Mouse (Mus musculus) cerebellum, adult 2 months (tissue): ENCODE measurements around the gene Mpv17l2.

ENCODE experiments used
- CTCF ChIP-seq: fragments of 200-500 bp; IDR thresholded peaks from 2 replicates; pipeline ENCODE4 v1.5.1; 2011; ENCODE audit warnings: low read depth, mild to moderate bottlenecking, control low read depth, low read length, moderate library complexity, borderline replicate concordance; ENCODE audit not compliant: insufficient read depth
- POLR2A ChIP-seq: fragments of 200-500 bp; IDR thresholded peaks from 2 replicates; pipeline ENCODE4 v1.6.1; 2011; ENCODE audit warnings: low read length, control low read depth, borderline replicate concordance; ENCODE audit not compliant: insufficient read depth

GRCm38 (mm10) chr8:70807304-70807703 is 46.6 kb upstream of the Mpv17l2 start:
- TF ChIP-seq CTCF = no peak
- no peak for TF ChIP-seq POLR2A
